Mouse (Mus musculus): ENCODE results near the gene Atp5g1.

DNA sequence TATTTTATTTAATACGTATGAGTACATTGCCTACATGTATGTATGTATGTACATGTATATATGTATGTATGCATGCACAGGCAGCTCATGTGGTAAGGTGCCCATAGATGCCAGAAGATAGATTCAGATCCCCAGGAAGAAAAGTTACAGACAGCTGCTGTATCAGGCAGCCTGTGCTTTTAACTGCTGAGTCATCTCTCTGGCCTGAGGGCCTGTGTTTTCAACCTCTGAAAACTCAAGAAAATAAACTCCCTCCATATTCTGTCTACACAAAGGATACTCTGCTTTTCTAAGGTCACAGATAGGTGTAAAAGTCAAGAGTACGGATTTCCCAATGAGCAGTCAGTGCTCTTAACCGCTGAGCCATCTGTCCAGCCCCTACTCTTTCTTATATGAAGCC lies 24.6 kb downstream of the Atp5g1 start:
- TF ChIP-seq FLI1 (IDR thresholded peaks at IDR 0.05; ENCODE audit: low read length) (no peak), GATA1 (IDR thresholded peaks at IDR 0.05; ENCODE audit: borderline replicate concordance, low read length) (no peak)
